Mouse (Mus musculus): Measurements from ENCODE around the gene Cnot9. TPM values are rescaled to one million over a fixed set of nuclear protein-coding genes. Genes with fewer than 3 reads are reported as not detected.
"Not testable (repeated sequence)": the region's sequence is repeated elsewhere in the genome, so short reads cannot be mapped to it uniquely, and the experiment has no call there.

Cnot9 gene
- 57.7 and 58.3 TPM in 2 replicates for polyA plus RNA-seq (2015; fragmentation: Nextera tagmentation; extraction: Ambion mirVana)

DNA sequence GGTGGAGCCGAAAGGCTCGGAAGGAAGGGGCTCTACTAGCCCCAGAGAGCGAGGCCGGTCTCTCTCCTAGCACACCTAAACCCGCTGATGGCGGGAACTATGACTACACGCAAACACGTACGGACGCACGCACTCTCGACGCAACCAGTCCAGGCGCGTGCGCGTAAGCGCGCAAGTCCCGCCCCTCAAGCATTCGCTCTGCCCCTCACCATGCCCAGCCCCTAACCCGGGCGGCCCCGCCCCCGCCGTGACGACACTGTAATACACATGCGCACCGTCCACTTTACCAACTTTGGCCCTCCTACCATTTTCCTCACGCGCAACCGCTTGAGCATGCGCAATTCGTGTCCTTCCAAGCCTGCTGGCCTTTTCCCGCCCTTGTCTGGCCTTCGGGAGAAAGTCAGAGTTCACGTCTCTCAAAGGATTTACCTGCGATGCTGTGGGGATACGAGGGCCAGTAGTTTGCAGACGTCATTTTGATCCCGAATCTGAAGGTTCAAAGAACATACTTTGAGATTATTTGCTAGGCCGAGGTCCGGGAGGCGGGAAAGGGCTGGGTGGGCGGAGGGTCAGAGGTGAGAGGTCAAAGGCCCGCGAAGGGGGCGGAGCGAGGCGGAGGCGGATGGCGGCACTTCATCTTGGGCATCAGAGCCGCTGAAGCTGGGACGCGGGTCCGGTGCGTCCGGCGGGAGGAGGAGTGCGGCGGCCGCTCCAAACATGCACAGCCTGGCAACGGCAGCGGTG lies at the start of gene Cnot9:
Gene Cnot9 (plus strand): TSS at position 338 of the 744 bp plus-strand sequence.
- no peaks in the 10 kb centered on the region for H3K27me3 ChIP-seq
- peak; percentile 99 for ATAC-seq
- H3K9me3 ChIP-seq, result no peaks in the 10 kb centered on the region
- peaks cover 42% of the 10 kb centered on the region for H3K4me1 ChIP-seq (replicated peaks)
- H3K9ac ChIP-seq (replicated peaks), result peak within 1 kb of the TSS; percentile 80
- peak within 1 kb of the TSS; percentile 82 for H3K4me3 ChIP-seq (replicated peaks)
- WGBS, result under 1% methylated on average over 61 of the region's 64 CpGs
- H3K27ac ChIP-seq, result peak within 1 kb of the TSS; percentile 88
- no peaks in the 10 kb centered on the region; the same call in 1 of the 2 replicates for H3K36me3 ChIP-seq
- peak within 1 kb of the TSS; percentile 81 for H3K4me2 ChIP-seq (replicated peaks)

- Histone ChIP-seq H3K36me3 (peaks cover 57% of the 10 kb centered on the region), H3K27ac (no peak overlapping the region), H3K4me3 (replicated peaks) (no peak overlapping the region), H3K4me2 (replicated peaks) (no peak overlapping the region), H3K4me1 (replicated peaks) (no peaks in the 10 kb centered on the region), H3K9me3 (no peaks in the 10 kb centered on the region), H3K27me3 (no peaks in the 10 kb centered on the region), H3K9ac (replicated peaks) (no peak overlapping the region)
- no peak for ATAC-seq
- 81% methylated on average over 2 of the region's 2 CpGs for WGBS
Observed at GRCm38 (mm10) chr1:74460273-74460672, 45.6 kb upstream of the Cnot9 start.

- Histone ChIP-seq H3K36me3 (peaks cover 67% of the 10 kb centered on the region), H3K4me2 (replicated peaks) (no peak overlapping the region), H3K9me3 (no peaks in the 10 kb centered on the region), H3K27ac (no peak overlapping the region), H3K27me3 (no peaks in the 10 kb centered on the region), H3K9ac (replicated peaks) (no peak overlapping the region), H3K4me1 (replicated peaks) (no peaks in the 10 kb centered on the region), H3K4me3 (replicated peaks) (no peak overlapping the region)
- WGBS, result 97% methylated on average over 5 of the region's 5 CpGs
- ATAC-seq, result no peak
Observed at GRCm38 (mm10) chr1:74485792-74486191, 20.1 kb upstream of the Cnot9 start.

DNA sequence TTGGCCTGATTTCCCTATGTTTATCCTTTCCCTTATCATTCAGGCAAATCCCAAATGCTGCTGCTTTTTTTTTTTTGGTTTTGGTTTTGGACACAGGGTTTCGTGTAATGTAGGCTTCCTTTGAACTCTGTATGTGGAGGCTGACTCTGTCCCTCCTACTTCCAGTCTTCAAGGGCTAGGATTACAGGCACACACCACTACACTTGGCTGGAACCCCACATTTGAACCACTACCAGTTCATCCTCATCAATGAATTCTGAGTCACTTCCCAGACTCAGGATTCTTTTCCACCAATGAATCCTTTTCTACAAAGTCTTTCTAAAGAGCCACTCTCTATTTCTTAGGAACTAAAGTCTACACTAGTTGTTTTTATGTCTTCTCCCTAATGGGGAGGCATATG lies 4.8 kb upstream of the Cnot9 start:
- H3K27me3 ChIP-seq, result no peaks in the 10 kb centered on the region
- H3K4me3 ChIP-seq (replicated peaks), result no peak overlapping the region
- no peak for ATAC-seq
- peaks cover 13% of the 10 kb centered on the region for H3K4me1 ChIP-seq (replicated peaks)
- H3K27ac ChIP-seq, result no peak overlapping the region
- WGBS, result 85% methylated on average over 1 of the region's 1 CpGs
- peaks cover 5% of the 10 kb centered on the region; the same call in 1 of the 2 replicates for H3K36me3 ChIP-seq
- no peaks in the 10 kb centered on the region for H3K9me3 ChIP-seq
- H3K9ac ChIP-seq (replicated peaks), result no peak overlapping the region
- H3K4me2 ChIP-seq (replicated peaks), result no peak overlapping the region

DNA sequence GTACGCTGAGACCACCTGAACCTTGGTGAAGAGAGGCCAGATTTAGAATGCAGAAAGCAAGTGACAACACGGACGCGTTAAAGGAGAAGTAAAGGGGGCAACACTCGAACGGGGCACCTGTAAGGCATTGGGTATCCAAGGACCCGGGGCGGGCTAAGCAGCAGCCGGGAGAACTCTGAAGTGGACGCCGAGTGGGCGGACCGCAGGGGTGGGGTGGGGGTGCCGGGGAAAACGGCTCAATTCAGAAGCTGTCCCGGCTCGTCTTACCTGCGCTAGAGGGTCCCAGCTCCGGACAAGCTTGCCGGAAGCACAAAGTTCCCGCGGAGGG lies 501 bp upstream of the Cnot9 start:
- ATAC-seq, result no peak; the same call in 1 of the 2 replicates
- under 1% methylated on average over 22 of the region's 22 CpGs for WGBS
- H3K27ac ChIP-seq, result peak overlapping the region; percentile 59

DNA sequence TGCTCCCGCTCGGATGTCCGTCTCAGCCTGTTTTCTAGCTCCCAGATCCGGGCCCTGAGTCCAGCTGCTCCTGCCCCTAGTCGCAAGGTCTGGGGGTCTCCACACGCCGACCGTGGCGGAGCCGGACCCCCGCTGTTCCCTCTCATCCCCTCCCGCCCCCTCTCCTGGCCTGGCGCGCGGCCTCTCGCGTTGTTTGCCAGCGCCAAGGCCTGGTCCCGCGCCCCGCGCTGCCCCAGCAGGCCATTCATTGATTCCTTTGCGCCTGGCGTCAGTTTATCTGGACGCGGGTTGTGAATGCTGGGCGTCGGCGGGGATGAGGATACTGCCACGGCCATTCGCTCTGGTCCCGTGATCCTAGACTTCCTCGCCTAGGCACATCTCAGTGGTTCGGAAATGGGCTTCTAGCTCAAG lies 618 bp downstream of the Cnot9 start:
- ATAC-seq, result no peak
- H3K4me3 ChIP-seq (replicated peaks), result peak overlapping the region; percentile 82
- H3K4me1 ChIP-seq (replicated peaks), result peaks cover 42% of the 10 kb centered on the region
- H3K36me3 ChIP-seq, result no peaks in the 10 kb centered on the region; the same call in 1 of the 2 replicates
- 1% methylated on average over 33 of the region's 34 CpGs for WGBS
- no peaks in the 10 kb centered on the region for H3K27me3 ChIP-seq
- H3K9me3 ChIP-seq, result no peaks in the 10 kb centered on the region
- H3K4me2 ChIP-seq (replicated peaks), result peak overlapping the region; percentile 74
- H3K9ac ChIP-seq (replicated peaks), result peak overlapping the region; percentile 80
- peak overlapping the region; percentile 88 for H3K27ac ChIP-seq

More for the DNA sequence above, 501 bp upstream of the Cnot9 start:
- H3K4me2 ChIP-seq (replicated peaks), result peak overlapping the region; percentile 81
- H3K9me3 ChIP-seq, result no peaks in the 10 kb centered on the region
- no peaks in the 10 kb centered on the region for H3K27me3 ChIP-seq
- H3K36me3 ChIP-seq, result no peaks in the 10 kb centered on the region; the same call in 1 of the 2 replicates
- peak overlapping the region; percentile 82 for H3K4me3 ChIP-seq (replicated peaks)
- H3K9ac ChIP-seq (replicated peaks), result peak overlapping the region; percentile 76
- H3K4me1 ChIP-seq (replicated peaks), result peaks cover 42% of the 10 kb centered on the region

DNA sequence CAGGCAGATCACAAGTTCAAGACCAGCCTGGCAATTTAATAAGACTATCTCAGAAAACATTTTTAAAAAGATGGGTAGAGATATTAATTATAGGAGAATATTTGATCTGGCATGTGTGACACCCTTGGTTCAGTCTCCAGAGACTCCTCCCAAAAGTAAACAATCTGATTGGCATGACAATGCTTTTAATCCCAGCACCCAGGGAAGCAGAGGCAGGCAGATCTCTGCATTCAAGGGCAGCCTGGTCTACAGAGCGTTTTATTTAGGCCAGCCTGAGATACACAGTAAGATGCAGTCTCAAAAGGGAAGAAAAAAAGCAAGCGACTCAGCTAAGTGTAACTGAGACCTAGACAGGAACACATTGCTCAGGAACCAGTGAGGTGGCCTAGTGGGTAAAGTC lies 1.9 kb downstream of the Cnot9 start:
- H3K36me3 ChIP-seq, result no peaks in the 10 kb centered on the region; the same call in 1 of the 2 replicates
- peaks cover 42% of the 10 kb centered on the region for H3K4me1 ChIP-seq (replicated peaks)
- WGBS, result 95% methylated on average over 2 of the region's 2 CpGs
- no peaks in the 10 kb centered on the region for H3K9me3 ChIP-seq
- peak overlapping the region; percentile 74 for H3K4me2 ChIP-seq (replicated peaks)
- no peaks in the 10 kb centered on the region for H3K27me3 ChIP-seq
- H3K9ac ChIP-seq (replicated peaks), result peak overlapping the region; percentile 80; the same call in 1 of the 2 replicates
- no peak overlapping the region for H3K27ac ChIP-seq
- ATAC-seq, result no peak
- peak overlapping the region; percentile 82 for H3K4me3 ChIP-seq (replicated peaks)

DNA sequence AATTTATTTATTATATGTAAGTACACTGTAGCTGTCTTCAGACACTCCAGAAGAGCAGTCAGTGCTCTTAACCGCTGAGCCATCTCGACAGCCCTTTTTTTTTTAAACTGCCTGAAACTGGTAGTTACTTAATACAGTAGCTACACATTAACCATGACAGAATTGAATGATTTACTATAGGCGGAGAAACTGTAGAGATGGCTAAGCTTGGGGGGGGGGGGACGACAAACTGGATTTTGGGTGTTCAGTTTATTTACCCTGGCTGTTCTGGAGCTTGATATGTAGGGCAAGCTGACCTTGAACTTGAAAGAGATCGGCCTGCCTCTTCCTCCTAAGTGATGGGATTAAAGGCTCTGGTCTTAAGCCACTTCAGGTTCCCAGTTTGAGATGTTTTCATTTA lies 5.4 kb downstream of the Cnot9 start:
- no peak overlapping the region for H3K4me2 ChIP-seq (replicated peaks)
- H3K9me3 ChIP-seq, result no peaks in the 10 kb centered on the region
- H3K4me3 ChIP-seq (replicated peaks), result no peak overlapping the region
- 97% methylated on average over 5 of the region's 5 CpGs for WGBS
- ATAC-seq, result no peak
- no peaks in the 10 kb centered on the region; the same call in 1 of the 2 replicates for H3K36me3 ChIP-seq
- H3K4me1 ChIP-seq (replicated peaks), result peaks cover 29% of the 10 kb centered on the region
- H3K27me3 ChIP-seq, result no peaks in the 10 kb centered on the region
- H3K9ac ChIP-seq (replicated peaks), result no peak overlapping the region
- H3K27ac ChIP-seq, result no peak overlapping the region

- WGBS, result 93% methylated on average over 1 of the region's 1 CpGs
- not testable (repeated sequence) for H3K9me3 ChIP-seq; H3K27me3 ChIP-seq; ATAC-seq; H3K9ac ChIP-seq (replicated peaks); H3K4me3 ChIP-seq (replicated peaks); H3K27ac ChIP-seq; H3K36me3 ChIP-seq; H3K4me2 ChIP-seq (replicated peaks)
- peaks cover 16% of the 10 kb centered on the region for H3K4me1 ChIP-seq (replicated peaks)
Observed at GRCm38 (mm10) chr1:74512999-74513398, 7.1 kb downstream of the Cnot9 start.

DNA sequence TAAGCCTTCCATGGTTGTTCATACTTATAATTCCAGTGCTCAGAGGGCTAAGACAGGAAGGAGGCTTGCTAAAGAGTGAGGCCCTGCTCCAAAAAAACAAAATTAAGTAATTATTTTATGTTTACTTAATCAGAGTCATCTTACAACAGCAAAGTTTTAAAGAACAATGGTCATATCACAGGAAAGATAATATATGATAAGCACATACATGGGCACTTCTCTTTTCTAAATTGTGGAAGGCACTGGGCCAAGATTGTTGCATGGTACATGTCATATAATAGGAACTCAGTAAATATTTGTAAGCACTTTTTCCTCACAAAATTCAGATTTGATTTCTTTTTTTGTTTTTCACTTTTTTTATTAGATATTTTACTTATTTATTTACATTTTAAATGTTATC lies 14.0 kb downstream of the Cnot9 start:
- Histone ChIP-seq H3K4me3 (replicated peaks) (no peak overlapping the region), H3K9ac (replicated peaks) (no peak overlapping the region), H3K9me3 (no peaks in the 10 kb centered on the region), H3K4me1 (replicated peaks) (no peaks in the 10 kb centered on the region), H3K27ac (no peak overlapping the region), H3K36me3 (peaks cover 55% of the 10 kb centered on the region), H3K27me3 (no peaks in the 10 kb centered on the region), H3K4me2 (replicated peaks) (no peak overlapping the region)
- ATAC-seq, result no peak

DNA sequence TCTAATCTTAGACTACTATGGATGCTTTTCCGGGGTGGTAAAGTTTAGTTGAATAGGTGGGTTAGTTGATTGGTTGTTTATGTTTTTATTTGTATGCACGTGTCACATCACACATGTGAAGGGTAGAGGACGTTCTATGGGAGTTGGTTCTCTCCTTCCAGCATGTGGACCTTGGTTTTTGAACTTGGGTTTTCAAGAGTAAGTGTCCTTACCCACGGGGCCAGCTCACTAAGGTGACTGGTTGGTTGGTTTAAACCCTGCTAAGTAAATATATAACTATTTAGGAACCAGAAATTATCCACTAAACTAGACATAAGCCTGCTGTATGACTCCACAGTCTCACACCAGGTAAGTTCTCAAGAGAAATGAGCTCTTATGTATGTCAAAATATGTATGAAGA lies 18.9 kb downstream of the Cnot9 start:
- Histone ChIP-seq H3K4me2 (replicated peaks) (no peak overlapping the region), H3K9me3 (no peaks in the 10 kb centered on the region), H3K36me3 (peaks cover 84% of the 10 kb centered on the region), H3K27me3 (no peaks in the 10 kb centered on the region), H3K4me1 (replicated peaks) (no peaks in the 10 kb centered on the region), H3K4me3 (replicated peaks) (no peak overlapping the region), H3K27ac (no peak overlapping the region), H3K9ac (replicated peaks) (no peak overlapping the region)
- 94% methylated on average over 4 of the region's 4 CpGs for WGBS
- ATAC-seq, result no peak

DNA sequence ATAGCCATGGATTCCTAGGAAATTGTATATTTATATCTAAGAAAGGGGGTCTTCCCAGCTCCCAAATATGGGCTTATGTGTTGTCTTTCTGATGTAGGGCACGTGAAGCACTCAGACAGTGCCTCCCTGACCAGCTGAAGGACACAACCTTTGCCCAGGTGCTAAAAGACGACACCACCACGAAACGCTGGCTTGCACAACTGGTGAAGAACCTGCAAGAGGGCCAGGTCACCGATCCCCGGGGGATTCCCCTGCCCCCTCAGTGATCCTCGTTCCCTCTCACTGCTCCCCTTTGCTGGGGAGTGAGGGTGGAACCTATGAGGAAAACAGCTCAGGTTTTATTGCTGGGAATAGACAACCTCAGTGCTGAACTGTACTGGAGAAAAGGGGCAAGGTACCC lies 22.7 kb downstream of the Cnot9 start:
- no peak overlapping the region for H3K4me3 ChIP-seq (replicated peaks)
- no peak for ATAC-seq

DNA sequence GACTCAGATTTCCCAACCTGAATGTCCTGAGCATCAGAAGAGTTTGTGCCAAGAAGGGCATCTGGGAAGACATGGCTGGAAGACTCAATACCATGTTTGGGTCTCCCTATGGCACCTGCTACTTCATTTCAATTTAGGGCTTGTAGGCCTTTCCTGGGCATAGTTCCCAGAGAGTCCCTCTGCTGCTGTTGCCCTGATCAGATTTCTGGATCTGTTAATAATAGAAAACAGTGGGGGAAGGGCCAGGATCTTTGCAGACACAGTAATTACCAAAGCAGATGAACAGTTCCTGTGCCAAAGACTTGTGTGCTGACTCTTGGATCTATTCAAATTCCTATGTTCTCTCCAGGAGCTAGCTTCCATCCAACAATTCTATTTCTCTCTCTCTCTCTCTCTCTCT lies 32.8 kb downstream of the Cnot9 start:
- no peak overlapping the region for H3K4me2 ChIP-seq (replicated peaks)
- no peak overlapping the region for H3K4me3 ChIP-seq (replicated peaks)
- no peak overlapping the region for H3K9ac ChIP-seq (replicated peaks)
- H3K27ac ChIP-seq, result no peak overlapping the region
- no peaks in the 10 kb centered on the region for H3K27me3 ChIP-seq
- peaks cover 13% of the 10 kb centered on the region for H3K4me1 ChIP-seq (replicated peaks)
- no peaks in the 10 kb centered on the region for H3K36me3 ChIP-seq
- ATAC-seq, result no peak
- no peaks in the 10 kb centered on the region for H3K9me3 ChIP-seq

More for the DNA sequence above, 22.7 kb downstream of the Cnot9 start:
- H3K4me2 ChIP-seq (replicated peaks), result no peak overlapping the region
- no peaks in the 10 kb centered on the region for H3K4me1 ChIP-seq (replicated peaks)
- H3K27ac ChIP-seq, result no peak overlapping the region
- H3K9me3 ChIP-seq, result no peaks in the 10 kb centered on the region
- H3K9ac ChIP-seq (replicated peaks), result no peak overlapping the region
- H3K27me3 ChIP-seq, result no peaks in the 10 kb centered on the region
- 97% methylated on average over 7 of the region's 7 CpGs for WGBS
- peaks cover 93% of the 10 kb centered on the region for H3K36me3 ChIP-seq
